9 mouse cellular contexts compared by ENCODE assay signal in genomic region chr4:46649161-46649560, GRCm38 (mm10). TPM values are rescaled to one million over a fixed set of nuclear protein-coding genes. Genes with fewer than 3 reads are reported as not detected.
DNase-seq lines count a peak whose midpoint lies in the region; ATAC-seq and TF ChIP-seq lines count a peak whose summit lies in the region.
"Had no signal": no experiment of that assay in that cellular context is flagged by ENCODE, and none has a peak within 500 bp of the region (broad histone marks: within the 10 kb centered on the region; RNA-seq: fewer than 3 reads in every experiment).

No protein-coding gene starts in this region.

- peaks cover 13% of the 10 kb centered on the region for H3K4me1 ChIP-seq in heart, embryonic 13.5 days
- peaks cover 21% of the 10 kb centered on the region for H3K4me1 ChIP-seq in E14TG2a.4 (replicated peaks; ENCODE audit: low read depth, low read length)
- H3K4me1 ChIP-seq in forebrain, embryonic 15.5 days, result peaks cover 13% of the 10 kb centered on the region
- peaks cover 15% of the 10 kb centered on the region for H3K4me1 ChIP-seq in liver, postnatal 0 days (ENCODE audit: insufficient read depth)

- H3K4me3 ChIP-seq in heart, embryonic 13.5 days, result peak overlapping the region; percentile 82
- peak overlapping the region; percentile 90 for H3K4me3 ChIP-seq in E14TG2a.4 (replicated peaks; ENCODE audit: low read length)
- peak overlapping the region; percentile 68 for H3K4me3 ChIP-seq in forebrain, embryonic 15.5 days
- H3K4me3 ChIP-seq in liver, postnatal 0 days (ENCODE audit: low read depth, low read length), result peak overlapping the region; percentile 74

- H3K9ac ChIP-seq in heart, embryonic 13.5 days, result peak overlapping the region; percentile 79
- H3K9ac ChIP-seq in forebrain, embryonic 15.5 days (replicated peaks), result peak overlapping the region; percentile 51; the same call in 1 of the 2 replicates
- 0 out of 2 replicates have a peak overlapping the region, but pooled peaks have one; percentile 71 for H3K9ac ChIP-seq in liver, postnatal 0 days (replicated peaks)

- peaks cover 58% of the 10 kb centered on the region for H3K27me3 ChIP-seq in heart, embryonic 13.5 days (replicated peaks)
- peaks cover 22% of the 10 kb centered on the region for H3K27me3 ChIP-seq in E14TG2a.4 (ENCODE audit: insufficient read depth, low read length)
- peaks cover 28% of the 10 kb centered on the region for H3K27me3 ChIP-seq in forebrain, embryonic 15.5 days
- peaks cover 22% of the 10 kb centered on the region for H3K27me3 ChIP-seq in liver, postnatal 0 days (ENCODE audit: insufficient read depth, low read length)

- H3K4me2 ChIP-seq in heart, embryonic 13.5 days, result peak overlapping the region; percentile 99
- H3K4me2 ChIP-seq in forebrain, embryonic 15.5 days (replicated peaks), result peak overlapping the region; percentile 88
- peak overlapping the region; percentile 97 for H3K4me2 ChIP-seq in liver, postnatal 0 days (ENCODE audit: low read depth, low read length)

- TF ChIP-seq EP300 in liver, postnatal 0 days (IDR thresholded peaks at IDR 0.05; ENCODE audit: low read depth), result no peak

- WGBS in heart, embryonic 13.5 days, result 43% methylated on average over 4 of the region's 4 CpGs
- WGBS in forebrain, embryonic 15.5 days, result 66% methylated on average over 4 of the region's 4 CpGs
- 46% methylated on average over 4 of the region's 4 CpGs for WGBS in liver, postnatal 0 days (ENCODE audit: insufficient replicate concordance)

- no peaks in the 10 kb centered on the region for H3K9me3 ChIP-seq in heart, embryonic 13.5 days
- no peaks in the 10 kb centered on the region for H3K9me3 ChIP-seq in E14TG2a.4 (ENCODE audit: low read length)
- no peaks in the 10 kb centered on the region for H3K9me3 ChIP-seq in forebrain, embryonic 15.5 days
- no peaks in the 10 kb centered on the region for H3K9me3 ChIP-seq in liver, postnatal 0 days (ENCODE audit: low read length)

- H3K36me3 ChIP-seq in heart, embryonic 13.5 days, result no peaks in the 10 kb centered on the region
- peaks cover 5% of the 10 kb centered on the region; the same call in 1 of the 2 replicates for H3K36me3 ChIP-seq in E14TG2a.4 (ENCODE audit: insufficient read depth, low read length)
- H3K36me3 ChIP-seq in forebrain, embryonic 15.5 days, result no peaks in the 10 kb centered on the region
- no peaks in the 10 kb centered on the region for H3K36me3 ChIP-seq in liver, postnatal 0 days (replicated peaks; ENCODE audit: insufficient read depth, low read length)
- H3K36me3 ChIP-seq: G1E had no signal

- H3K27ac ChIP-seq in heart, embryonic 13.5 days (replicated peaks), result no peak overlapping the region
- H3K27ac ChIP-seq in forebrain, embryonic 15.5 days (replicated peaks), result no peak overlapping the region
- H3K27ac ChIP-seq in liver, postnatal 0 days (ENCODE audit: low read depth), result no peak overlapping the region

- DNase-seq in heart, adult 18-20 months, result no peak
- DNase-seq in liver, postnatal 0 days, result no peak
- DNase-seq in adipocyte (ENCODE audit: low spot score), result no peak
- no peak for DNase-seq in right cerebral cortex, postnatal 36 days (ENCODE audit: low spot score in 2 of 2)

- TF ChIP-seq CTCF in E14TG2a.4 (conservative IDR thresholded peaks at IDR 0.05; ENCODE audit: low read length), result no peak
- TF ChIP-seq CTCF in liver, postnatal 0 days (IDR thresholded peaks at IDR 0.05; ENCODE audit: low read depth), result no peak

- ATAC-seq in heart, embryonic 13.5 days (ENCODE audit: extremely low read depth, insufficient number of reproducible peaks, low FRiP score, low TSS enrichment), result no peak
- no peak for ATAC-seq in forebrain, embryonic 15.5 days (replicated peaks)
- no peak for ATAC-seq in liver, postnatal 0 days
- ATAC-seq in megakaryocyte progenitor cell, adult 5-6 weeks (replicated peaks; ENCODE audit: poor library complexity), result no peak

RNA-seq across cellular contexts. Expression of gene Tbc1d2, which starts 0.8 kb away (rescaled TPM):
- polyA plus RNA-seq in heart, embryonic 13.5 days (2015; fragmentation: Nextera tagmentation; extraction: Ambion mirVana), result 0.55 and 0.63 TPM in 2 replicates
- total RNA-seq in heart, adult 18-20 months (2021), result under 1 TPM; 0.72 to 0.74 TPM
- 0.98 and 1.1 TPM in 2 replicates for polyA plus RNA-seq in forebrain, embryonic 15.5 days (2015; fragmentation: Nextera tagmentation; extraction: Ambion mirVana)
- 0.75 and 0.83 TPM in 2 replicates for polyA plus RNA-seq in liver, postnatal 0 days (2015; fragmentation: Nextera tagmentation; extraction: Ambion mirVana)
- 5.8 and 6.1 TPM in 2 replicates for total RNA-seq in megakaryocyte progenitor cell, adult 5-6 weeks (2015)
- total RNA-seq in megakaryocyte progenitor cell, adult 5-6 weeks (2017), result 6.3 and 8.2 TPM in 2 replicates
- polyA plus RNA-seq: G1E had no signal

RNA-seq across cellular contexts. Expression of gene Coro2a, which starts 47.2 kb away (rescaled TPM):
- polyA plus RNA-seq in heart, embryonic 13.5 days (2015; fragmentation: Nextera tagmentation; extraction: Ambion mirVana), result 0.55 and 0.76 TPM in 2 replicates
- total RNA-seq in heart, adult 18-20 months (2021), result 1 to 10 TPM in 1 of 2 experiments, under 1 TPM in 1; 0.32 to 1.0 TPM
- 4.4 and 4.6 TPM in 2 replicates for polyA plus RNA-seq in forebrain, embryonic 15.5 days (2015; fragmentation: Nextera tagmentation; extraction: Ambion mirVana)
- polyA plus RNA-seq in liver, postnatal 0 days (2015; fragmentation: Nextera tagmentation; extraction: Ambion mirVana), result 1.7 and 2.2 TPM in 2 replicates
- total RNA-seq in megakaryocyte progenitor cell, adult 5-6 weeks (2015), result 42.3 and 51.4 TPM in 2 replicates
- total RNA-seq in megakaryocyte progenitor cell, adult 5-6 weeks (2017), result 24.4 and 25.7 TPM in 2 replicates
